Mouse (Mus musculus) midbrain, embryonic 11.5 days (tissue): Measurements from ENCODE around the gene Mrpl1. TPM values are rescaled to one million over a fixed set of nuclear protein-coding genes. Genes with fewer than 3 reads are reported as not detected.

Experiments used
- ATAC-seq: fragments of 200-750 bp; cut with Nextera tagmentation; 2 replicates; pipeline ENCODE4 v1.8.0; 2017; ENCODE audit warnings: moderate TSS enrichment, moderate library complexity; ENCODE audit not compliant: low FRiP score
- DNase-seq: peaks from one replicate; pipeline ENCODE4 v3.0.0; 2015; ENCODE audit warnings: low spot score; ENCODE audit errors: missing footprints
- H3K27ac ChIP-seq: fragments of 300-500 bp; sonication (generic); 2 replicates; pipeline ENCODE4 v1.5.1; 2014; ENCODE audit warnings: low read depth, low read length
- H3K27me3 ChIP-seq: fragments of 300-500 bp; sonication (generic); 2 replicates; pipeline ENCODE4 v1.6.1; 2014; ENCODE audit warnings: mild to moderate bottlenecking, low read length, moderate library complexity, mixed read lengths; ENCODE audit not compliant: control insufficient read depth, insufficient read depth
- H3K36me3 ChIP-seq: fragments of 300-500 bp; sonication (generic); 2 replicates; pipeline ENCODE4 v1.6.1; 2014; ENCODE audit warnings: mild to moderate bottlenecking, low read length, moderate library complexity, mixed read lengths; ENCODE audit not compliant: control insufficient read depth, insufficient read depth
- H3K4me1 ChIP-seq: fragments of 300-500 bp; sonication (generic); 2 replicates; pipeline ENCODE4 v1.6.1; 2014; ENCODE audit warnings: low read length; ENCODE audit not compliant: control insufficient read depth, insufficient read depth
- H3K4me2 ChIP-seq: fragments of 300-500 bp; sonication (generic); 2 replicates; pipeline ENCODE4 v1.6.1; 2014; ENCODE audit warnings: mild to moderate bottlenecking, moderate library complexity
- H3K4me3 ChIP-seq: fragments of 300-500 bp; sonication (generic); 2 replicates; pipeline ENCODE4 v1.5.1; 2014; ENCODE audit warnings: low read depth, low read length
- H3K9ac ChIP-seq: fragments of 300-500 bp; sonication (generic); 2 replicates; pipeline ENCODE4 v1.6.1; 2014; ENCODE audit warnings: low read length
- H3K9me3 ChIP-seq: fragments of 300-500 bp; sonication (generic); 2 replicates; pipeline ENCODE4 v1.6.1; 2016; ENCODE audit warnings: low read length; ENCODE audit not compliant: control insufficient read depth
- WGBS: fragments of 180-500 bp; shearing (Covaris S2); extraction: QIAGEN DNeasy Blood & Tissue Kit; methylation state at CpG from one replicate; pipeline ENCODE4 v1.1.7; 2014; 5-methylcytosine and 5-hydroxymethylcytosine counted together
- polyA plus RNA-seq: library from polyadenylated mRNA; unstranded; fragments of >200 nt; fragmentation: Nextera tagmentation; extraction: Ambion mirVana; gene quantifications from 2 replicates; pipeline ENCODE4 v1.2.1, GENCODE M21; 2014

Mrpl1 gene
- polyA plus RNA-seq, 1 experiment from 2014 or later, result 22.4 TPM

- Histone ChIP-seq H3K27me3 (no peaks in the 10 kb centered on the region), H3K4me3 (no peak overlapping the region), H3K36me3 (no peaks in the 10 kb centered on the region), H3K9me3 (no peaks in the 10 kb centered on the region), H3K27ac (no peak overlapping the region), H3K4me2 (no peak overlapping the region), H3K9ac (no peak overlapping the region), H3K4me1 (no peaks in the 10 kb centered on the region)
- WGBS, result 75% methylated on average over 3 of the region's 3 CpGs
- ATAC-seq (no peak), DNase-seq (peak; percentile 8)
These were observed 9.0 kb upstream of the Mrpl1 start for GRCm38 (mm10) chr5:96200269-96200668.

- no peaks in the 10 kb centered on the region for H3K9me3 ChIP-seq
- H3K27me3 ChIP-seq, result no peaks in the 10 kb centered on the region
- no peaks in the 10 kb centered on the region for H3K4me1 ChIP-seq
- 86% methylated on average over 10 of the region's 10 CpGs for WGBS
- H3K27ac ChIP-seq, result no peak overlapping the region
- H3K36me3 ChIP-seq, result no peaks in the 10 kb centered on the region
- H3K9ac ChIP-seq, result no peak overlapping the region
- H3K4me2 ChIP-seq, result no peak overlapping the region
- ATAC-seq (no peak), DNase-seq (peak; percentile 44)
- no peak overlapping the region for H3K4me3 ChIP-seq
These were observed 7.7 kb upstream of the Mrpl1 start for GRCm38 (mm10) chr5:96201462-96202154.

GRCm38 (mm10) chr5:96206897-96207296, 2.4 kb upstream of the Mrpl1 start:
- no peaks in the 10 kb centered on the region for H3K9me3 ChIP-seq
- peaks cover 3% of the 10 kb centered on the region for H3K4me1 ChIP-seq
- H3K9ac ChIP-seq, result no peak overlapping the region
- no peak overlapping the region for H3K4me2 ChIP-seq
- H3K27ac ChIP-seq, result no peak overlapping the region
- DNase-seq, result peak; percentile 41
- no peak for ATAC-seq
- H3K36me3 ChIP-seq, result no peaks in the 10 kb centered on the region
- H3K4me3 ChIP-seq, result no peak overlapping the region
- WGBS, result 80% methylated on average over 2 of the region's 2 CpGs
- no peaks in the 10 kb centered on the region for H3K27me3 ChIP-seq

GRCm38 (mm10) chr5:96207531-96207930, 1.8 kb upstream of the Mrpl1 start:
- Histone ChIP-seq H3K4me1 (peaks cover 3% of the 10 kb centered on the region), H3K36me3 (no peaks in the 10 kb centered on the region), H3K9ac (no peak overlapping the region), H3K27ac (no peak overlapping the region), H3K9me3 (no peaks in the 10 kb centered on the region), H3K27me3 (no peaks in the 10 kb centered on the region), H3K4me3 (no peak overlapping the region), H3K4me2 (no peak overlapping the region)
- 88% methylated on average over 2 of the region's 2 CpGs for WGBS
- ATAC-seq (no peak), DNase-seq (no peak)

- Histone ChIP-seq H3K9ac (no peak overlapping the region), H3K4me3 (no peak overlapping the region), H3K9me3 (no peaks in the 10 kb centered on the region), H3K27ac (no peak overlapping the region), H3K36me3 (no peaks in the 10 kb centered on the region), H3K27me3 (no peaks in the 10 kb centered on the region), H3K4me1 (peaks cover 3% of the 10 kb centered on the region), H3K4me2 (no peak overlapping the region)
- 81% methylated on average over 4 of the region's 4 CpGs for WGBS
- ATAC-seq (no peak), DNase-seq (no peak)
These were observed 750 bp upstream of the Mrpl1 start for GRCm38 (mm10) chr5:96208543-96208942.

- ATAC-seq (peak; percentile 96), DNase-seq (peak; percentile 98)
- no peaks in the 10 kb centered on the region for H3K27me3 ChIP-seq
- under 1% methylated on average over 35 of the region's 35 CpGs for WGBS
- H3K27ac ChIP-seq, result no peak overlapping the region
- H3K4me3 ChIP-seq, result peak overlapping the region; percentile 77
- no peaks in the 10 kb centered on the region for H3K36me3 ChIP-seq
- H3K4me2 ChIP-seq, result peak overlapping the region; percentile 78
- no peaks in the 10 kb centered on the region for H3K9me3 ChIP-seq
- H3K9ac ChIP-seq, result peak overlapping the region; percentile 87
- peaks cover 3% of the 10 kb centered on the region for H3K4me1 ChIP-seq
These were observed 757 bp downstream of the Mrpl1 start for GRCm38 (mm10) chr5:96209916-96210583.

GRCm38 (mm10) chr5:96218648-96219047, 9.4 kb downstream of the Mrpl1 start:
- DNase-seq (no peak), ATAC-seq (no peak)
- Histone ChIP-seq H3K9me3 (no peaks in the 10 kb centered on the region), H3K36me3 (no peaks in the 10 kb centered on the region), H3K4me3 (no peak overlapping the region), H3K27ac (no peak overlapping the region), H3K9ac (no peak overlapping the region), H3K4me2 (no peak overlapping the region), H3K4me1 (no peaks in the 10 kb centered on the region), H3K27me3 (no peaks in the 10 kb centered on the region)
- WGBS, result 69% methylated on average over 3 of the region's 3 CpGs

GRCm38 (mm10) chr5:96219512-96219911, 10.2 kb downstream of the Mrpl1 start:
- H3K9me3 ChIP-seq, result no peaks in the 10 kb centered on the region
- no peak overlapping the region for H3K27ac ChIP-seq
- no peak overlapping the region for H3K4me2 ChIP-seq
- no peak overlapping the region for H3K9ac ChIP-seq
- no peak overlapping the region for H3K4me3 ChIP-seq
- no peak for ATAC-seq
- H3K36me3 ChIP-seq, result no peaks in the 10 kb centered on the region
- WGBS, result 66% methylated on average over 4 of the region's 4 CpGs
- no peak for DNase-seq
- H3K27me3 ChIP-seq, result no peaks in the 10 kb centered on the region
- H3K4me1 ChIP-seq, result no peaks in the 10 kb centered on the region

- no peak overlapping the region for H3K27ac ChIP-seq
- no peak overlapping the region for H3K4me3 ChIP-seq
- WGBS, result 88% methylated on average over 1 of the region's 1 CpGs
- no peaks in the 10 kb centered on the region for H3K36me3 ChIP-seq
- no peaks in the 10 kb centered on the region for H3K9me3 ChIP-seq
- no peak for DNase-seq
- H3K4me1 ChIP-seq, result no peaks in the 10 kb centered on the region
- no peak overlapping the region for H3K9ac ChIP-seq
- H3K4me2 ChIP-seq, result no peak overlapping the region
- no peaks in the 10 kb centered on the region for H3K27me3 ChIP-seq
- ATAC-seq, result no peak
These were observed 12.0 kb downstream of the Mrpl1 start for GRCm38 (mm10) chr5:96221298-96221697.
